Mouse (Mus musculus): ENCODE measurements at regions not wholly inside any gene's neighbourhood (a gene's known extent, or its start where the extent isn't known, plus 50 kb on each side); places are given as distances from the start of the nearest gene placed in this dataset.
A peak's percentile ranks its signal among the peaks of the same experiment; 100 is the strongest.

DNA sequence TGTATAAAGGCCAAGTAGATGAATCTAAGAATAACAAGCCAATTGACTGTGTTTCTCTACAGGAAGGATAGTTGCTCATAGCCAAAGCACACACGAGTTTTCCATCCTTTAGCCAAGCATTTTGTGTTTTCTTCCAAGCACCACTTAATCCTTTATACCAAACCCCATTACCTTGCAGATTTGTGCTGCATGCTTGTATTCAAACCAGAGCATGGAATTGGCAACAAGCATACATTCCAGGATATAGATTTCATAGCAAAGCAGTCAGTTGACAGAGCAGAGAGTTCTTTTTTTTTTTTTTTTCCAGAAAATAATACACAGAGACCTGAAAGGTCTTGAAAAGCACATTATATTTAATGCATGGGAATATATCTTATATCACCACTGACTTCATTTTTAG, 169.9 kb downstream of the Pom121l12 start:
- H3K27me3 ChIP-seq, result no peaks in the 10 kb centered on the region
- no peaks in the 10 kb centered on the region for H3K9me3 ChIP-seq
- WGBS, result 34% methylated on average over 1 of the region's 1 CpGs
- no peak overlapping the region for H3K4me3 ChIP-seq
- peaks cover 4% of the 10 kb centered on the region; the same call in 1 of the 2 replicates for H3K4me1 ChIP-seq
- H3K36me3 ChIP-seq, result no peaks in the 10 kb centered on the region
- H3K27ac ChIP-seq (replicated peaks), result no peak overlapping the region
- H3K4me2 ChIP-seq (replicated peaks), result no peak overlapping the region
- no peak overlapping the region for H3K9ac ChIP-seq (replicated peaks)
- no peak for ATAC-seq (replicated peaks)

GRCm38 (mm10) chr11:14769448-14770357, 170.6 kb downstream of the Pom121l12 start:
- H3K36me3 ChIP-seq, result no peaks in the 10 kb centered on the region
- no peak overlapping the region for H3K4me3 ChIP-seq
- 27% methylated on average over 9 of the region's 9 CpGs for WGBS
- no peaks in the 10 kb centered on the region for H3K9me3 ChIP-seq
- peak; percentile 72; the same call in 1 of the 2 replicates for ATAC-seq (replicated peaks)
- H3K27ac ChIP-seq (replicated peaks), result peak overlapping the region; percentile 4; the same call in 1 of the 2 replicates
- H3K4me1 ChIP-seq, result peaks cover 4% of the 10 kb centered on the region; the same call in 1 of the 2 replicates
- H3K27me3 ChIP-seq, result no peaks in the 10 kb centered on the region
- no peak overlapping the region for H3K4me2 ChIP-seq (replicated peaks)
- H3K9ac ChIP-seq (replicated peaks), result no peak overlapping the region

DNA sequence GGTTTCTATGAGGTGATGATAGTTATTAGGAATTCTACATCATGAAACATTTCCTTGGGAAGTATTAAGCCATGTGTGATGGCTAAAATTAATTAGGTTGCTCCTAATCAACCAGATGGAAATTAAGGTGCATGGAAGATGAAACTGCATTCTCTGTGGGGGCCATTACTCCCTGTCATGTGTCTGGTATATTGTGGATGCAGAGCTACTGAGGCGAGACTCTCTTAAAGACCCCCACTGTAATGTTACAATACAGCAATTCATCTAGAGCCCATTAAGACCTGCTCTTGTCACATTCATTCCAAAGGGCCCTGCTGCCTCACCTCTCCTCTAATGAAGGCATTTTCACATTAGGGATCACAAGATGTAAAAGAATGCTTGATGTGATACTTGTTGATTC, 199.2 kb downstream of the Pom121l12 start:
- H3K27me3 ChIP-seq, result no peaks in the 10 kb centered on the region
- no peak overlapping the region for H3K27ac ChIP-seq (replicated peaks)
- no peak for ATAC-seq (replicated peaks)
- no peaks in the 10 kb centered on the region for H3K4me1 ChIP-seq
- H3K9ac ChIP-seq (replicated peaks), result no peak overlapping the region
- no peak overlapping the region for H3K4me3 ChIP-seq
- no peaks in the 10 kb centered on the region for H3K9me3 ChIP-seq
- 13% methylated on average over 1 of the region's 1 CpGs for WGBS
- no peak overlapping the region for H3K4me2 ChIP-seq (replicated peaks)
- H3K36me3 ChIP-seq, result no peaks in the 10 kb centered on the region

DNA sequence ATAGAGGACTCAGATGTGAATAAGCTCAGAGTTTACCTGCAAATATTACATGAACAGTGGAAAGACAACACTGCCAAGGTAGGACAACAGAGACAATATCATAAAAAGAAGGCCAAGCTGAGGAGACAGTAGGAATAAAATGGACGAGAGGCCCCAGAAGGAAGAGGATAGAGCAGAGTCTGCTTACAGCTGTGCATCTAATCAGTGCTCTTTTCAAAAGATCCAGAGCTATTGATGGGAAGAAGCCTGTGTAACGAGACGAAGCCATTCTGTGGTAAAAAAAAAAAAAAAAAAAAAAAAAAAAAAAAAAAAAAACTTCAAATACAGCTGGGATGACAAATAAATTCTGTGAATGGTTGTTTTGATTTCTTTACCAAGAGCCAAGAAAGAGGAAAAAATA, 200.2 kb downstream of the Pom121l12 start:
- no peak overlapping the region for H3K9ac ChIP-seq (replicated peaks)
- no peaks in the 10 kb centered on the region for H3K27me3 ChIP-seq
- H3K4me1 ChIP-seq, result no peaks in the 10 kb centered on the region
- H3K4me2 ChIP-seq (replicated peaks), result no peak overlapping the region
- H3K4me3 ChIP-seq, result no peak overlapping the region
- H3K9me3 ChIP-seq, result no peaks in the 10 kb centered on the region
- H3K36me3 ChIP-seq, result no peaks in the 10 kb centered on the region
- no peak overlapping the region for H3K27ac ChIP-seq (replicated peaks)
- ATAC-seq (replicated peaks), result no peak
- 35% methylated on average over 3 of the region's 3 CpGs for WGBS

GRCm38 (mm10) chr11:14818936-14819335, 219.9 kb downstream of the Pom121l12 start:
- no peaks in the 10 kb centered on the region for H3K36me3 ChIP-seq
- 7% methylated on average over 2 of the region's 2 CpGs for WGBS

More at GRCm38 (mm10) chr11:14818936-14819335, 219.9 kb downstream of the Pom121l12 start:
- Histone ChIP-seq H3K4me2 (replicated peaks) (no peak overlapping the region), H3K27me3 (no peaks in the 10 kb centered on the region), H3K9me3 (no peaks in the 10 kb centered on the region), H3K9ac (replicated peaks) (no peak overlapping the region), H3K4me3 (no peak overlapping the region), H3K4me1 (no peaks in the 10 kb centered on the region), H3K27ac (replicated peaks) (no peak overlapping the region)
- ATAC-seq (replicated peaks), result no peak

Measured in forebrain, embryonic 15.5 days (tissue).